Mouse (Mus musculus) kidney, postnatal 10 days (tissue): ENCODE measurements at regions not wholly inside any gene's neighbourhood (a gene's known extent, or its start where the extent isn't known, plus 50 kb on each side); places are given as distances from the start of the nearest gene placed in this dataset.
A peak's percentile ranks its signal among the peaks of the same experiment; 100 is the strongest.

ENCODE experiments used
- DNase-seq: peaks from one replicate; pipeline ENCODE4 v3.0.0; 2021; ENCODE audit warnings: mixed read lengths

- peak; percentile 8 for DNase-seq
Observed at GRCm38 (mm10) chr6:8831204-8831603, 52.9 kb upstream of the Ica1 start.

- DNase-seq: no peak
Observed at GRCm38 (mm10) chr6:8832924-8833323, 54.6 kb upstream of the Ica1 start.

- DNase-seq: no peak
Observed at GRCm38 (mm10) chr6:8853657-8854056, 75.4 kb upstream of the Ica1 start.

GRCm38 (mm10) chr6:8860581-8860980 is 82.3 kb upstream of the Ica1 start:
- DNase-seq: no peak

- DNase-seq: no peak
Observed at GRCm38 (mm10) chr6:8863843-8864620, 84.2 kb upstream of the Nxph1 start.

- DNase-seq: no peak
Observed at GRCm38 (mm10) chr6:8877373-8878070, 70.7 kb upstream of the Nxph1 start.

- DNase-seq: peak; percentile 9
Observed at GRCm38 (mm10) chr6:8893665-8894064, 54.6 kb upstream of the Nxph1 start.

- no peak for DNase-seq
Observed at GRCm38 (mm10) chr6:8896097-8896496, 52.1 kb upstream of the Nxph1 start.

GRCm38 (mm10) chr6:8896822-8897221 is 51.4 kb upstream of the Nxph1 start:
- DNase-seq: no peak

GRCm38 (mm10) chr6:8897334-8897733 is 50.9 kb upstream of the Nxph1 start:
- no peak for DNase-seq

GRCm38 (mm10) chr6:8898268-8898667 is 50.0 kb upstream of the Nxph1 start:
- no peak for DNase-seq
